Mouse (Mus musculus) midbrain, postnatal 0 days (tissue): ENCODE measurements around the gene Mrps25. TPM values are rescaled to one million over a fixed set of nuclear protein-coding genes. Genes with fewer than 3 reads are reported as not detected.
A peak's percentile ranks its signal among the peaks of the same experiment; 100 is the strongest.

Experiments
- ATAC-seq: fragments of 200-750 bp; cut with Nextera tagmentation; 2 replicates; pipeline ENCODE4 v1.8.0; 2017; ENCODE audit warnings: moderate number of reproducible peaks, mild to moderate bottlenecking, moderate TSS enrichment, moderate library complexity; ENCODE audit not compliant: low FRiP score
- DNase-seq: peaks from one replicate; pipeline ENCODE4 v3.0.0-alpha.2; 2015; ENCODE audit warnings: low spot score
- H3K27ac ChIP-seq: fragments of 300-500 bp; sonication (generic); 2 replicates; pipeline ENCODE4 v1.5.1; 2014; ENCODE audit warnings: low read depth, mild to moderate bottlenecking, low read length, mixed read lengths
- H3K27me3 ChIP-seq: fragments of 300-500 bp; sonication (generic); 2 replicates; pipeline ENCODE4 v1.6.1; 2014; ENCODE audit warnings: low read length, control low read depth, mixed read lengths; ENCODE audit not compliant: insufficient read depth
- H3K36me3 ChIP-seq: fragments of 300-500 bp; sonication (generic); 2 replicates; pipeline ENCODE4 v1.6.1; 2014; ENCODE audit warnings: low read length, control low read depth, mixed read lengths; ENCODE audit not compliant: insufficient read depth
- H3K4me1 ChIP-seq: fragments of 300-500 bp; sonication (generic); 2 replicates; pipeline ENCODE4 v1.6.1; 2014; ENCODE audit warnings: mild to moderate bottlenecking, control low read depth, antibody characterized with exemption, low read length, mixed read lengths; ENCODE audit not compliant: insufficient read depth
- H3K4me2 ChIP-seq: fragments of 300-500 bp; sonication (generic); 2 replicates; pipeline ENCODE4 v1.6.1; 2014; ENCODE audit warnings: low read depth, mild to moderate bottlenecking, low read length, mixed read lengths; ENCODE audit not compliant: poor library complexity, severe bottlenecking
- H3K4me3 ChIP-seq: fragments of 300-500 bp; sonication (generic); 2 replicates; pipeline ENCODE4 v1.5.1; 2014; ENCODE audit warnings: low read depth, mild to moderate bottlenecking, low read length, moderate library complexity
- H3K9ac ChIP-seq: fragments of 300-500 bp; sonication (generic); replicated peaks from 2 replicates; pipeline ENCODE4 v1.6.1; 2014; ENCODE audit warnings: mild to moderate bottlenecking, low read length, moderate library complexity, mixed read lengths; ENCODE audit not compliant: poor library complexity, severe bottlenecking
- H3K9me3 ChIP-seq: fragments of 300-500 bp; sonication (generic); 2 replicates; pipeline ENCODE4 v1.6.1; 2016; ENCODE audit warnings: low read length, control low read depth
- CTCF ChIP-seq: IDR thresholded peaks from 2 replicates; pipeline ENCODE4 v1.5.1; 2016; ENCODE audit warnings: antibody characterized with exemption, mild to moderate bottlenecking
- WGBS: fragments of 180-500 bp; shearing (Covaris S2); extraction: QIAGEN DNeasy Blood & Tissue Kit; methylation state at CpG from one replicate; pipeline ENCODE4 v1.1.7; 2014; 5-methylcytosine and 5-hydroxymethylcytosine counted together
- polyA plus RNA-seq: library from polyadenylated mRNA; unstranded; fragments of >200 nt; fragmentation: Nextera tagmentation; extraction: Ambion mirVana; gene quantifications from 2 replicates; pipeline ENCODE4 v1.2.1, GENCODE M21; 2015
- total RNA-seq: library from RNA; depleted of rRNA; stranded (reverse); fragments of >200 nt; gene quantifications from 2 replicates; pipeline ENCODE4 v1.2.3, GENCODE M21; 2014

Gene Mrps25
- total and polyA plus RNA-seq, 2 experiments from 2014 or later = 23.4 to 52.0 TPM

DNA sequence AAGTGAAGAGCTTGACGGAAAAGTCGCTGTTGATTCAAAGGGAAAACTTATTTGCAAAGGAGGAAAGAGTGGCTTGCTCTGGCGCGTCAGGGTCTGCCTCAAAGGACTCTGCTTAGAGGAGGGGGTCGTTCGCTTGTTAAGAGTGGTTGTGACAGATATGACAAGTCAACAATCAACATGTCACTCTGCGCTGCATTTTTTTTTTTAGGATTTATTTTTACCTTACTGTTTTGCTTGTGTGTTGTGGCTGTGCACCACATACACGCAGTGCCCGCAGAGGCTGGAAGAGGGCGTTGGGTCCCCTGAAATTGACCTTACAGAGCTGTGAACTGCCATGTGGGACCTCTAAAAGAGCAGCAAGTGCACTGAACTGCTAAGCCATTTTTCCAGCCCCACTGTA, 345 bp upstream of the Mrps25 start:
- H3K27me3 ChIP-seq = no peaks in the 10 kb centered on the region
- H3K4me1 ChIP-seq = peaks cover 8% of the 10 kb centered on the region
- peak; percentile 51; the same call in 1 of the 2 replicates for ATAC-seq
- H3K4me3 ChIP-seq = peak overlapping the region; percentile 85
- H3K9me3 ChIP-seq = 0 out of 2 replicates have a peak, but pooled peaks cover 6% of the 10 kb centered on the region
- no peak for DNase-seq
- TF ChIP-seq CTCF = peak; percentile 37
- 2% methylated on average over 10 of the region's 10 CpGs for WGBS
- H3K4me2 ChIP-seq = peak overlapping the region; percentile 74
- peak overlapping the region; percentile 68 for H3K27ac ChIP-seq
- peaks cover 23% of the 10 kb centered on the region for H3K36me3 ChIP-seq
- peak overlapping the region; percentile 77 for H3K9ac ChIP-seq

DNA sequence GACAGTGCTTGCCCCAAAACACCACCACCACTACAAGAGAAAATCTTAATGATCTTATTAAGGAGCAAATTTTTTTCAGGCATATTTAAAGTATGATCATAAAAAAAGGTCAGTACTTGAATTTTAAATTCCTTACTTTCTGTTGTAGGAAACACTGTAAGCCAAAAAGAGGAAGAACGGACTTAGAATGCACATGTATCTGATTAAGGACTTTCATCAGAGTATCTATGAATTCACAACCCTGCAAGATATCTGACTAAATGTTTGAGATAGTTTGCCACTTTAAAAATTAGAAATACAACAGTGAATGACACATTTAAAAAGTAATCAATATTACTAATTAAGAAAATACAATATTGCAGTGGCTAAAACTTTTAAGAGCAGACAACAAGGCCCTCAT, 7.4 kb downstream of the Mrps25 start:
- Histone ChIP-seq H3K27ac (no peak overlapping the region), H3K4me2 (no peak overlapping the region), H3K36me3 (peaks cover 39% of the 10 kb centered on the region), H3K9ac (no peak overlapping the region), H3K9me3 (0 out of 2 replicates have a peak, but pooled peaks cover 6% of the 10 kb centered on the region), H3K4me3 (no peak overlapping the region), H3K27me3 (no peaks in the 10 kb centered on the region), H3K4me1 (no peaks in the 10 kb centered on the region)
- WGBS = 98% methylated on average over 1 of the region's 1 CpGs
- ATAC-seq = no peak
- TF ChIP-seq CTCF = no peak
- DNase-seq = no peak

DNA sequence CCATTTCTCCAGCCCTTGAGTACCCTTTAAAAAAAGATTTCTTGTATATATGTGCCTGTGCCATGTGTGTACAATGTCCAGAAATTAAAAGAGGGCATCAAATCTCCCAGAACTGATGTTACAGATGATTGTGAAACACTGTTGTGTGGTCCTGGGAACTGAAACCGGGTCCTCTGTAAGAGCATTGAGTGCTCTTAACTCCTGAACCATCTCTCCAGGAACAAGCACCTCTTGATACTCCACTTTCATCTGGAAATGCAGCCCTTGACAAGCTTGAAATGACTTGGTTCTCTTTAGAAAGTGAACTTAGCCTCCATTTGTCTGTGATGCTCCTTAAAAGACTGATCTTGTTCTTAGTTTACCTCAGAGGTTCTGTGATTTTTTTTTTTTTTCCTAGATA, 21.1 kb downstream of the Mrps25 start:
- no peaks in the 10 kb centered on the region for H3K4me1 ChIP-seq
- 92% methylated on average over 1 of the region's 1 CpGs for WGBS
- no peak overlapping the region for H3K9ac ChIP-seq
- ATAC-seq = no peak
- no peak overlapping the region for H3K4me2 ChIP-seq
- no peaks in the 10 kb centered on the region for H3K27me3 ChIP-seq
- H3K36me3 ChIP-seq = peaks cover 67% of the 10 kb centered on the region
- no peak overlapping the region for H3K4me3 ChIP-seq
- DNase-seq = no peak
- H3K9me3 ChIP-seq = no peaks in the 10 kb centered on the region
- TF ChIP-seq CTCF = no peak
- no peak overlapping the region for H3K27ac ChIP-seq

DNA sequence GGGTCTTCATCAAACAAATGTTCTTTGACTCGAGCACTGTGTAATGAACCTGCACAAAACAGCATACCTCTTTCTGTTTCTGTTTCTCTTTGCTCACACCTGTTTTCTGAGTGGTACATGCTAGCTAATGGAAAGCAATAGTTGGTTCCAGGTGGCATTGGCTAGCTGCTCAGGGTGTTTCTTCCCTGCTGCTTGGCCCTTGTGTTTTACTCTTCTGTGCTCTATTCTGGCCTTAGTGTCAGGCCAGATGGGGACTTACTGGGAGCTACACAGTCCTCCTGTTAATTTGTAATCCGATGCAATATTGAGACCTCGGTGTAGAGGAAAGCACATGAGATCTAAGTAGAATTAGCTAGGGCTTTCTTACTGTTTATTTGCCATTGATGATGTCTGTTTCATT, 25.0 kb downstream of the Mrps25 start:
- Histone ChIP-seq H3K4me2 (no peak overlapping the region), H3K9me3 (no peaks in the 10 kb centered on the region), H3K4me1 (no peaks in the 10 kb centered on the region), H3K36me3 (peaks cover 68% of the 10 kb centered on the region), H3K27ac (no peak overlapping the region), H3K4me3 (no peak overlapping the region), H3K27me3 (no peaks in the 10 kb centered on the region), H3K9ac (no peak overlapping the region)
- DNase-seq (no peak), ATAC-seq (no peak)
- no peak for TF ChIP-seq CTCF
- WGBS = 92% methylated on average over 3 of the region's 3 CpGs

- 80% methylated on average over 1 of the region's 1 CpGs for WGBS
- Histone ChIP-seq H3K36me3 (peaks cover 45% of the 10 kb centered on the region), H3K4me1 (no peaks in the 10 kb centered on the region), H3K27me3 (no peaks in the 10 kb centered on the region), H3K9ac (no peak overlapping the region), H3K27ac (no peak overlapping the region), H3K4me2 (no peak overlapping the region), H3K4me3 (no peak overlapping the region), H3K9me3 (no peaks in the 10 kb centered on the region)
- DNase-seq = no peak
- ATAC-seq = no peak
- no peak for TF ChIP-seq CTCF
Observed at GRCm38 (mm10) chr6:92153774-92154173, 30.1 kb downstream of the Mrps25 start.

DNA sequence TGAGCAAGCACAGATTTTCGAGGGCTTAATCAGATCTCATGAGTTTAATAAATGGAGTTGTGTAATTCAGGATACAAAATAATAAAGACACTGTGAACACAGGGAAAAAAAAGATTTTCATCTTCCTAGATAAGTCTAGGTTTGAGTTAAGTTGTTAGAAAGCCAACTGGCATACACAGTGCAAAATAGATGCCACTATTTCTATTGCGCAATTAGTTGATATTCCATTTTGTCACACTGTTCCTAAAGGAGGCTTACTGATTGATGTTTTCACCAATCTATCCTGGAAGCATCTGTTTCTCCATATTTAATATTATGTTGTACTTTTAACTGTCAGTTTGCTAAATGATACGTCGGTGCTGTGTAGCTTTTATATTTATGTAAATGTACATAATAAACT, 38.0 kb downstream of the Mrps25 start:
- H3K27ac ChIP-seq = no peak overlapping the region
- no peaks in the 10 kb centered on the region for H3K9me3 ChIP-seq
- no peak overlapping the region for H3K9ac ChIP-seq
- peaks cover 3% of the 10 kb centered on the region; the same call in 1 of the 2 replicates for H3K36me3 ChIP-seq
- TF ChIP-seq CTCF = no peak
- H3K27me3 ChIP-seq = no peaks in the 10 kb centered on the region
- H3K4me2 ChIP-seq = no peak overlapping the region
- no peak for DNase-seq
- H3K4me1 ChIP-seq = no peaks in the 10 kb centered on the region
- H3K4me3 ChIP-seq = no peak overlapping the region
- no peak for ATAC-seq
- WGBS = 95% methylated on average over 4 of the region's 4 CpGs
